8 mouse cellular contexts compared by ENCODE assay signal in the genomic region with DNA sequence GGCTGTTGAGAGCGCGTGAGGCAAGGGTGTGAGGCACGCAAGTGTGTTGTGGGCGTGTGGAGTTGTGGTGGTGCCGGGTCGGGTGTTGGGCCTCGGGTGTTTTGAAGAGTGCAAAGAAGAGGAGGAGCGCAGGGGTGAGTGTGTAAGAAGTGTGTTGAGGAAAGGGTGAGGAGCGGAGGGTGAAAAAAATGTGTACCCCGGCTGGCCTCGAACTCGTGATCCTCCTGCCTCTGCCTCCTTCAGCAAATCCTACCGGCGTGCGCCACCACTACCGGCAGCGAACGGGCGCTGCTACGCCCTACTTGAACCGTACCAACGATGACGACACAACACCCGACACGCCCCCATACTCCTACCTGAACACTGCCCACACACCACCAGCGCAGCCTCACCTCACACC.
DNase-seq lines count a peak whose midpoint lies in the region; ATAC-seq and TF ChIP-seq lines count a peak whose summit lies in the region.
"Not testable (repeated sequence)": the region's sequence is repeated elsewhere in the genome, so short reads cannot be mapped to it uniquely, and the experiment has no call there.

No protein-coding gene starts in this region.

- not testable (repeated sequence) for H3K79me2 ChIP-seq in CH12.LX (replicated peaks; ENCODE audit: control insufficient read depth, extremely low read depth, insufficient read depth, poor library complexity, severe bottlenecking)

- dilution Hi-C loops in CH12.LX (cut with MboI; ENCODE audit: extremely low pct_ligation_motif_present, extremely low pct_unique_long_range_greater_than_20kb, low sequenced_read_pairs), result not testable (repeated sequence)

- TF ChIP-seq RAD21 in CH12.LX (IDR thresholded peaks at IDR 0.05; ENCODE audit: low read depth, low read length), result not testable (repeated sequence)

- not testable (repeated sequence) for ATAC-seq in stomach, embryonic 15.5 days (ENCODE audit: insufficient read depth, low FRiP score, low read depth)

- not testable (repeated sequence) for H3K9me3 ChIP-seq in CH12.LX (replicated peaks; ENCODE audit: low read length); stomach, embryonic 15.5 days

- H3K27ac ChIP-seq in CH12.LX (ENCODE audit: insufficient read depth, low read depth); olfactory bulb, adult 2 months (ENCODE audit: insufficient read depth, low read depth, low read length); stomach, embryonic 15.5 days: not testable (repeated sequence)

- not testable (repeated sequence) for H3K36me3 ChIP-seq in CH12.LX (replicated peaks in 1 of 2; ENCODE audit: control insufficient read depth in 1 of 2, insufficient read depth in 1 of 2, low read length in 1 of 2); stomach, embryonic 15.5 days

- H3K4me1 ChIP-seq in CH12.LX (ENCODE audit: control insufficient read depth in 1 of 2, insufficient read depth in 2 of 2); olfactory bulb, adult 2 months (ENCODE audit: control insufficient read depth, insufficient read depth, low read length); stomach, embryonic 15.5 days: not testable (repeated sequence)

- H3K4me2 ChIP-seq in CH12.LX (ENCODE audit: insufficient read depth, low read depth, poor library complexity, severe bottlenecking), result not testable (repeated sequence)
- peak overlapping the region; percentile 38; the same call in 1 of the 2 replicates for H3K4me2 ChIP-seq in stomach, embryonic 15.5 days

- not testable (repeated sequence) for H3K27me3 ChIP-seq in CH12.LX (replicated peaks); stomach, embryonic 15.5 days (replicated peaks)

- H3K4me3 ChIP-seq in CH12.LX (replicated peaks in 1 of 3; ENCODE audit: low read depth in 2 of 3, low read length in 2 of 3, poor library complexity in 1 of 3); stomach, embryonic 15.5 days (replicated peaks): not testable (repeated sequence)
- H3K4me3 ChIP-seq in olfactory bulb, adult 2 months (ENCODE audit: insufficient read depth, low read depth, low read length), result peak overlapping the region; percentile 16; the same call in 1 of the 2 replicates

- TF ChIP-seq POLR2A in CH12.LX (IDR thresholded peaks at IDR 0.05; ENCODE audit: low read depth, low read length); olfactory bulb, adult 2 months (IDR thresholded peaks at IDR 0.05; ENCODE audit: insufficient read depth, low read depth, low read length): not testable (repeated sequence)

- TF ChIP-seq CTCF in CH12.LX (conservative IDR thresholded peaks at IDR 0.05 in 1 of 2, IDR thresholded peaks at IDR 0.05 in 1 of 2; ENCODE audit: low read depth in 2 of 2, low read length in 2 of 2); olfactory bulb, adult 2 months (IDR thresholded peaks at IDR 0.05; ENCODE audit: insufficient read depth, low read depth, low read length): not testable (repeated sequence)

- in situ Hi-C loops in CH12.LX (cut with MboI; ENCODE audit: low pct_ligation_motif_present, low pct_unique_long_range_greater_than_20kb, low sequenced_read_pairs), result not testable (repeated sequence)

- TF ChIP-seq EP300 in CH12.LX (IDR thresholded peaks at IDR 0.05; ENCODE audit: low read length), result not testable (repeated sequence)

- not testable (repeated sequence) for DNase-seq in CH12.LX (ENCODE audit: extremely low read depth)
- DNase-seq in cerebellum, postnatal 10 days, result peak; percentile 75 to 83
- peak; percentile 69 for DNase-seq in gastrocnemius, adult 18-20 months (ENCODE audit: low spot score)
- peak; percentile 64 to 67 for DNase-seq in heart, postnatal 14 days
- DNase-seq in kidney, postnatal 4 days, result peak; percentile 73 to 78
- peak; percentile 57 for DNase-seq in left cerebral cortex, postnatal 4 days

- H3K9ac ChIP-seq in CH12.LX (ENCODE audit: insufficient read depth, low read depth); stomach, embryonic 15.5 days: not testable (repeated sequence)

- intact Hi-C loops in heart, postnatal 14 days (cut with DNase I); left cerebral cortex, postnatal 4 days (cut with DNase I): not testable (repeated sequence)

- WGBS in olfactory bulb, adult 2 months, result 7% methylated on average over 14 of the region's 26 CpGs
- whole genome bisulfite sequencing in stomach, embryonic 15.5 days, result 6% methylated on average over 16 of the region's 26 CpGs

TF ChIP-seq in CH12.LX, 34 proteins besides CTCF, POLR2A, EP300 and RAD21:
- peak; percentile 76 for TF ChIP-seq TBP (conservative IDR thresholded peaks at IDR 0.05; ENCODE audit: low read depth, low read length)
